Mouse (Mus musculus) common myeloid progenitor, adult 5-6 weeks (primary cell): ENCODE data around the gene Rab13. TPM values are rescaled to one million over a fixed set of nuclear protein-coding genes. Genes with fewer than 3 reads are reported as not detected.
A peak's percentile ranks its signal among the peaks of the same experiment; 100 is the strongest.

ENCODE experiments used
- ATAC-seq: replicated peaks from 2 replicates; pipeline ENCODE4 v1.8.0; 2016; ENCODE audit warnings: low read depth, mild to moderate bottlenecking, moderate TSS enrichment, inconsistent platforms; ENCODE audit not compliant: poor library complexity, severe bottlenecking
- total RNA-seq: library from RNA; stranded (forward); fragments of 200-1000, 187-1606 nt; gene quantifications from 2 replicates; pipeline ENCODE4 v1.2.3, GENCODE M21; 2017

The Rab13 gene
- total RNA-seq, 1 experiment from 2014 or later: 0.23 TPM

DNA sequence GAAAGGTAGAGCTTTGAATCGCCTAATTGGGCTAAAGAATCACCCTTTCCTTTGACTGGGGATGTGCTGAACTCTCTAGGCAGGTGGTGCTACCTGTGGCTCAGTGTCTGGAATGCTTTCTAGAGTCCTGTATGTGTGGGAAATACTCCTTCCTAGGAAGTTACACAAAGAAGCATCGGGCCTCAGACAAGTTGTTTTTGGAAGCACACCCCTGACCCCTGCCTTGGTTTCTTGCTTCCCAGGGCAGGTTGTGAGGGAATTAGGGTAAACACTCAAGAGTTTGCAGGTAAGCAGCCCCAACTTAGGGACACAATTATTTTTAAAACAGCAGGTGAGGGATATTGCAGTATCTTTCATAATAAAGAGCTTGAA is 41.7 kb downstream of the Rab13 start:
- no peak for ATAC-seq

DNA sequence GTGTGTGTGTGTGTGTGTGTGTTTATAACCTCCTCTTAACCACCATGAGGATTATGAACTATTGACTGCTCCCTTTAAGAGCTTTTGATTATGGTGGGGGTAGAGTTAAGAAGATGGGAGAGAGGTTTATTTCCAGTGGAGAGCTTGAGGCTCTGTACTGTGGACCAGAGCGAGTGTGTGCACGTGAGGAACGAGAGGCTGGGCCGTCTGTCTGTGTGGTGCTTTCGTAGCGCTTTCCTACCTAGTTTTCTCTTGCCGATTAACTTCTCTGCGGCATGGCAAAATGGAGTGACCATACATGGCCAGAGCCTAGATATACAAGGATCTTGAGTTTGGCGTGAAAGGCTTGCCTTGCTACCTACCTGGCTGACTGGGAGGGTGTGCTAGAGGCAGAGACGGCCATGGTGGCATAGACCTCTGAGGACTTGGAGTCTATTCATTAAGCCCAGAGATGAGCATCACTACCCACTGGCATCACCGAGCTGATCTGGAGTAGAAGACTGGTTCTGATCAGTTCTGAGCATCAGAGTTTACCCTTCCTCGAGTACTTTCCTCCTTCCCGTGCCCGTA is 42.4 kb downstream of the Rab13 start:
- ATAC-seq: no peak

DNA sequence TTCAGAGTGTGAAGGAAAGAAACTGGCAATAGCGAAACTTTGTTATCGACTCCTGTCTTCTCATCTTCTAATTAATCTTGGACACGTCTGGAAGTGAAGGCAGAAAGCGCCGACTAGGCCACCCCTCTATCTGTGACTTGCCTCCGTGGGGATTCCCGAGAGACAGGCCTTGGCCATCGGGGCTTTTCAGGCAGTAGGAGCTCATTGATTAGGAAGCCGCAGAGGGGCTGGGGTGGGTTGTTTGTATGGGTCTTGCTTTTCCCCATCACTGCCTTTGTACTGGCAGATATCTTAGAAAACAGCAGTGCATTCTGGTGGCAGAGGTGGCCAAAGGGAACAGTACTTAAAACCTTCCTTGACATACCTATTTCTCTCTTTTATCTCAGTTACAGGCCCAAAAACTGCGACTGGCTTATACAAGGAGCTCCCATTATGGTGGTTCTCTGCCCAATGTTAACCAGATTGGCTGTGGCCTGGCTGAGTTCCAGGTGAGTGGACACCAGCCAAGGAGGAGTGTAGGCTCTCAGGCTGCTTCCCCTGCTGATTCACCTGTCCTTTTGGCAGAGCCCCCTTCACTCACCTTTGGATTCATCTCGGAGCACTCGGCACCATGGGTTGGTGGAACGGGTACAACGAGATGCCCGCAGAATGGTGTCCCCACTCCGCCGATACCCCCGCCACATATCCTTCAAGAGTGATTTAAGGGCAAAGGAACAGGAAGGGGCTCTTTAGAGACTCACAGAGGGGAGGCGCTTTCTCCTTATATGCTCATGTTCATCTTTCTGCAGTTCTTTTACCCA is 43.4 kb downstream of the Rab13 start:
- ATAC-seq: no peak

DNA sequence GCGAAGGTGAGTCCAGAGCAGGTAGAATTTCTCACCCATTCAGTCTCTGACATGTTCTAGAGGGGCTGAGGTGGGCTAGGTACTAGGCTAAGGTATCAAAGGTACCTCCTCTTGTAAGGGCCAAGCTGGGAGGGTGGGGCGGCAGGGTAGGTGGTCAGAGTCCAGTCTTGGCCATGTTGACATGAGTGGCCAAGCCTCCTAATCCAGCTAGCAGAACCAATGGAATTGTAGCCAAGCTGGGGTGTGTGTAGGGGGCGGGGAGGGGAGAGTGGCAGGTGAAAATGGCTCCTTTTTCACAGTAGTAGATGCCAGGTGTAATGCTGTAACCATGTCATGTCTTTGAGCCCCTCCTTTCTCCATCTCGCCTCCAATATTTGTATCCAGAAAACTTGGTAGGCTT is 45.0 kb downstream of the Rab13 start:
- ATAC-seq: no peak

DNA sequence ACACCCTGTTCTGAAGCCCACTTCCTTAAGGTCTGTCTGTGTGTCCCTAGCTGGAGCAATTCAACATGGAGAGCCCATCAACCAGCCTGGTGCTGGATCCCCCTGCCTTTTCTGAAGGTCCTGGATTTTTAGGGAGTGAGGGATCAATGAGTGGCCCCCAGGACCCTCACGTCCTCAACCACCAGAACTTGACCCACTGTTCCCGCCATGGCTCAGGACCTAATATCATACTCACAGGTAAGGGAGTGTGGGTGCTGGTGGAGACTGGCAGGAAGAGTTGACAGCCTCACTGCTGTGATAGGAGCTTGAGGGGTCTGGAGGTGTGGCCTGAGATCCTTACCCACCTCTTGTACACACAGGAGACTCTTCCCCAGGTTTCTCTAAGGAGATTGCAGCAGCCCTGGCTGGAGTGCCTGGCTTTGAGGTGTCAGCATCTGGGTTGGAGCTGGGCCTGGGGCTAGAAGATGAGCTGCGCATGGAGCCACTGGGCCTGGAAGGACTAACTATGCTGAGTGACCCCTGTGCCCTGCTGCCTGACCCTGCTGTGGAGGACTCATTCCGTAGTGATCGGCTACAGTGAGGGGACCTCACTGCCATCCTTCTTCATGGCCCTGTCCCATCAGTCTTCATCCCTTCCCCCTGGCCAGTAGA is 49.8 kb downstream of the Rab13 start:
- no peak for ATAC-seq

DNA sequence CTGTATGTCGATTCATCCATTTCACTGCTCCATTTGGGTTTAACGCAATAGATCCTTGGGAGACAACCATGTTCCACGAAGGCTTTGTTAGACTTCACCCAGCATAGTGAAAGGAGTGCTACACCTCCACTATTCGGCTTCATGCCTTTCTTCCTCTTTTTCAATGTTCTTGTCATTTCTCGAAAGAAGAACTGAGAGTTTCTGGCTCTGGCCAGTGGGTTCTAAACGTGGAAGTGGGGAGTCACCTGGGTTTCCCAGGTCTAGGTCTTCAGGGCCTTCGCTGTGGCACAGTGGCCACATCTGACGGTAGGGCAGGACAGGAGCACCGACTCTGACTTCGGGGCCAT is 51.2 kb downstream of the Rab13 start:
- no peak for ATAC-seq

DNA sequence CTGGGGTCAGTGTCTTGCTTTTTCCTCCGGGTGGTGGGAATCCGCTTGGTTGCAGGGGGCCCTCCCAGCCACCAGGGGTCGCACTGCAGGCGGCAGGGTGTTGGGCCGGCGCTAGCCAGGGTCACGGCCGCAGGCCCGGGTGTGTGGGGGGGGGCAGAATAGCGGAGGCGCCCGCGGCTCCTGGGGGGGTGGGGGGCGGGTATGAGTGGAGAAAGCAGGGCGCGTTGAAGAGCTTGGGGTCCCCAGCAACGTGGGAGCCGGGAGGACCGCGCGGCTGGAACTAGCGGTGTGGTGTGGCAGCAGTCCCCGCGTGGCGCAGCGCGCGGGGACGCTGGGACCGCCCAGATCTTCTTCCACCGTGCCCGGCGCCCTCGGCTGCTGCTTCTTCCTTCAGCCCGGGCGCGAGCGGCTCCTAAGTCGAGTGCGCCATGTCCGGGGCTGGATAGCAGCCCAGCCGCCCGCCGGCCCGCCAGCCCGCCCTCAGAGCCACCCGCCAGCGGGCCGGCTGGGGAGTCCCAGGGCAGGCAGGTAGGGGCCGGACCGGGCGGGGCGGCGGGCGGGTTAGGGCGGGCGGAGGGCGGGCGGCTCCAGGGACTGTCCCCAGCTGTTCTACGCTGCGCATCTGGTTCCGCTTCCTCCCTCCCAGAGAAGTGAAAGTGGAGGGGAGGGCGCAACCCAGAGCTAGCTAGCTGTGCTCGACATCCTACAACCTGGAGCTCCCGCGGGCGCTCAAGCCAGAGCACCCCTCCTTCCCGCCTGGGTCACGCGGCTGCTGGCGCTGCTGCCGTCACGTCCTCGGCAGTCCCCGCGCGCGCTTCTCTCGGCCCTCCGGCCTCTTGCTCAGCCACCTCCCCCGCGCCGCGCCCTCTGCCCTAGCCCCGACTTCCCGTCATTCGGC is 51.8 kb downstream of the Rab13 start, which contains the start of gene Dennd4b:
Dennd4b (plus strand) TSS at position 152 of the 898 bp plus-strand sequence.
- peak; percentile 71 for ATAC-seq

DNA sequence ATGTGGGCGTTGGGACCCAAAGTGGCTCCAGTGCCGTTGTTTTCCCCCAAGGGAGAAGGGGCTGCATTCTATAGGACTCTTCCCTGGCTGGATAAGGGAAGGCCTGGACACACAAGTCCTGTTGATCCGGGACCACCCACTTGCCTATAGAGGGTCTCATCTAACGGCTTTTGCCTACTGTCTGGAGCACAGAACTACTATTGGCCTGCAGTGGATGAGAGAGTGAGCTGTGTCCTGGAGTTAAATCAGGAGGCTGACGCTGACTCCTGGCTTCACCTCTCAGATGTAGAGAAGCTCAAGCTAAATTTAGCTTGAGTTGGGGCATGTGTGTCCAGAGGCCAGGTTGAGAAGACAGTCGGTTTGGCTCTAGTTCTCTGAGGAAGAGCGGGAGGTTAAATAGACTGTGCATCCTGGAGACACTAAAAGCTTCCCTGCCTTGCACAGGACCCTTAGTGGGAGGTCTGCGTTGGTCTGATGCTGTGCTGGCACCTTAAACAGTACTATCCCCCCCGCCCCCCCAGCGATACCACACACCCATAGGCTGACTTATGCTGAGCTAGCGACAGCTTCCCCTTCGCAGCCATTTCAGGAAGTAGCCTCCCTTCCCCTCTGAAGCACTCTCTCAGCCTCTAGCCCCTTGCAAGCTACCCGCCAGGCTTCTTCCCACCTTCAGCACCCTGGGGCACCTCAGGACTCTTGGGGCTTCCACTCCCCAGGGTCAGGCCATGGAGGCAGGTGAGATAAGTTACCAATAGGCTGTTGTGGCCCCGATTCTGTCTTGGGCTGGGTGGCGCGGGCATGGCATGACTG is 52.6 kb downstream of the Rab13 start:
- ATAC-seq: peak; percentile 52

DNA sequence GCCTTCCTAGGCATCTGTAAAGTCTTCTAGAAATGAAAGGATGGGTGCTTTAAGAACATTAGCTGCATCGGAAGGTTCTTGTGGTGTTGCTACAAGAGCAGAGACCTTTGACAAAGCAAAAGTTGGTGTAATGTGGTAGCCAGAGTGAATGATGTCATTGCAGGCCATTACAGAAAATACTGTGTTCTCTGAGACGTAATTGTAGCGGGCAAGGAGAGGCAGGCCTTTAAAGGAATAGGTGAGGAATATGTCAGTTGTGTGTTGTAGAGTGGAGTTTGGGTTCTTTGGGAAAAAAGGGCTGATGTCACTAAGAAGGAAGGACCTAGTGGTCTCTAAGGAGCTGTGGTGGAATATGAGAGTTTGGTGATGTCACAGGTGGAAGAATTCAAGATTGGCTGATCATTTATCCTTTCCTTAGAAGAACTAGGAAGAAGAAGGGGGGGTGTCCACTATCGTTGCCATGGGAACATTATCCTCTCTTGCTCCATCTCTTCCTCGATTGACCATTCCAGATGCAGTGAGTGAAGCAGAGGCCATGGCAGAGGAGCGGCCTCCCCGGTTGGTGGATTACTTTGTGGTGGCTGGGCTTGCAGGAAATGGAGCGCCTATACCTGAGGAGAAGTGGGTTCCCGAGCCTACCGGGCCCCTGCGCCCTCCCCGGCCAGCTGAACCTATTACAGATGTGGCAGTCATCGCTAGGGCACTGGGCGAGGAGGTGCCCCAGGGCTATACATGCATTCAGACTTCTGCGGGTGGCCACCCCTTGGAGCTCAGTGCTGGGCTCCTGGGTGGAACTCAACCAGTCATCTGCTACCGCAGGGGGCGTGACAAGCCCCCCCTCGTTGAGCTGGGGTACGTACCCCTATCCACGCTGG is 53.6 kb downstream of the Rab13 start:
- no peak for ATAC-seq

DNA sequence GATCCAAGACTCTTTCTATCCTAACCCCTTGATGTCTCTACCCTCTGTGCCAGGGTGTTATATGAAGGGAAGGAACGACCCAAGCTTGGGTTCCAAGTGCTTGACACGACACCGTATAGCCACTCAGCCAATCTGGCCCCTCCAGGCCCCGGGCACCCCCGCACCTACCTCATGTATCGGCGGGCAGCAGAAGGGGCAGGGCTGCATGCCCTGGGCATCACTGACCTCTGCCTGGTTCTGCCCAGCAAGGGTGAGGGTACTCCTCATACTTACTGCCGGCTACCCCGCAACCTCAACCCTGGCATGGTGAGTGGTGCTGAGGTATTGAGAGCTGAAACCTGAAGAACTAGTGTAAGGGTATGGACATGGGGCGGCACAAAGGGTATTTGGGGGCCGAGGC is 54.7 kb downstream of the Rab13 start:
- no peak for ATAC-seq

DNA sequence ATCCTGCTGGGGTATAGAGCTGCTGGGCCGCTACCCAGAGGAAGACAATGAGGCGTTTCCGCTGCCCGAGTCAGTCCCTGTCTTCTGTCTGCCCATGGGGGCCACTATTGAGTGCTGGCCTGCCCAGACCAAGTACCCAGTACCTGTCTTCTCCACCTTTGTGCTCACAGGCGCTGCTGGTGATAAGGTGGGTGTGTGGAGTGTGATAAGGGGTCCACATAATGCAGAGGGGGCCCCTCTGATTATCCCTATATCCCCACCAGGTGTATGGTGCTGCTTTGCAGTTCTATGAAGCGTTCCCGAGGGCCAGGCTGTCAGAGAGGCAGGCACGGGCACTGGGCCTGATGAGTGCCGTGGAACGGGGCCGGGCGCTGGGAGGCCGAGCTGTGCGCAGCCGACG is 55.5 kb downstream of the Rab13 start:
- no peak for ATAC-seq

DNA sequence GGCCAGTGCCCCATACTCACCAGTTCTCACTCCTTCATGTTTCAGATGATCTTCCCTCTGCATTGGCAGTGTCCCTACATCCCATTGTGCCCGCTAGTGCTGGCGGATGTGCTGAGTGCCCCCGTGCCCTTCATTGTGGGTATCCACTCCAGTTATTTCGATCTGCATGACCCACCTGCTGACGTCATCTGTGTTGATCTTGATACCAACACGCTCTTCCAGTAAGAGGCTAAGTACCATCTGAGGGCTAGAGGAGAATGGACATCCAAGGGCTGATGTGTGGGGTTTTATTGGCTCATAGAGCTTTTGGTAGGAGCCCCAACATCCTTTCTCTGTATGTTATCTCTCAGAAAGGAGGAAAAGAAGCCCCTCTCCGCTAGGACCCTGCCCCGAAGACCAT is 57.3 kb downstream of the Rab13 start:
- ATAC-seq: no peak

DNA sequence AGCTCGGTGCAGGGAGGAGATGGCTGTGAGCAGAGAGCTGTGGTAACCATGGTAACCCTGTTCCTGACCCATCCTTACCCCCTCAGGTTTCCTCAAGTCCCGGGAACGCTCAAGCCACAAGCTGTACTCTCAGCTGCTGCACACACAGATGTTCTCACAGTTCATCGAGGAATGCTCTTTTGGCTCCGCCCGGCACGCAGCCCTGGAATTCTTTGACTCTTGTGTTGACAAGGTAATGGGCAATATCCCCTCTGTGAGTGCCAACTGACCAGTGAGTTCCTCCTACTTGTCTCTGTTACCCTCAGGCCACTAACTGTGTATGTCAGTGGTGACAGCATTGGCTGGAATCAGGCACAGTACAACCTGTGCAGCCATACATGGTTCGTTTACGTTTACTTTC is 58.7 kb downstream of the Rab13 start:
- ATAC-seq: no peak

DNA sequence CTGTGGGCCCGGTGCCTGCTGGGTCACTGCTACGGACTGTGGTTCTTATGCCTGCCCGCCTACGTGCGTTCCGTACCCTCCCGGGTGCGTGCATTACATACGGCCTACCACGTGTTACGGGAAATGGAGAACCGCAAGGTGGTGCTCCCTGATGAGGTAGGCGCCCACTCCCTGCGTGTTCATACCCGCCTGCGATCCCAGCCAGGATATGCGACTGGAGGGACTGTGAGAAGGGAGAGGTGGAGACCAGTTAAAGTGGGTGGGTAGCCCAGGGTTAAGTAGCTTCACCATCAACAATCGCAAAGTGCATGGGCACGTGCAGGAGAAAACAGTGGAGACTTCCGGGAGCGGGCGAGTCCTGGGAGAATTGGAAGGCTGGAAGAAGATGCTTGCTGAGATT is 60.4 kb downstream of the Rab13 start:
- no peak for ATAC-seq

DNA sequence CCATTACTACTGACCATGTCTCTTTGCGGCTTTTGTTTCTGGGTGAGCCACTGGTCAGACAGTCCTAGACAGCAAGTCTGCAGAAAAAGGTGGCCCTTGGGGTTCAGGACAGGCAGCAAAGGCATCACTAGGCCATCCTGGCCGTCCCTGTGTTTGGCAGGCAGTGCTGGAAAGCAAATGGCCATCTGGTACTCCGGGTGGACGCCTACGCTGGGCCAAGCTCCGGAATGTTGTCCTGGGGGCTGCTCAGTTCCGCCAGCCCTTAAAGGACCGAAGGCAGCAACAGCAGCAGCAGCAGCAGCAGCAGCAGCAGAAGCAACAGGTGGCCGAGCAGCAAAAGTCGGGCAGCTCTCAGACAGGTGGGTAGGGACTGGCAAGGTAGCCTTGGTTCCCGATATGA is 61.8 kb downstream of the Rab13 start:
- no peak for ATAC-seq
